In the genomic region with DNA sequence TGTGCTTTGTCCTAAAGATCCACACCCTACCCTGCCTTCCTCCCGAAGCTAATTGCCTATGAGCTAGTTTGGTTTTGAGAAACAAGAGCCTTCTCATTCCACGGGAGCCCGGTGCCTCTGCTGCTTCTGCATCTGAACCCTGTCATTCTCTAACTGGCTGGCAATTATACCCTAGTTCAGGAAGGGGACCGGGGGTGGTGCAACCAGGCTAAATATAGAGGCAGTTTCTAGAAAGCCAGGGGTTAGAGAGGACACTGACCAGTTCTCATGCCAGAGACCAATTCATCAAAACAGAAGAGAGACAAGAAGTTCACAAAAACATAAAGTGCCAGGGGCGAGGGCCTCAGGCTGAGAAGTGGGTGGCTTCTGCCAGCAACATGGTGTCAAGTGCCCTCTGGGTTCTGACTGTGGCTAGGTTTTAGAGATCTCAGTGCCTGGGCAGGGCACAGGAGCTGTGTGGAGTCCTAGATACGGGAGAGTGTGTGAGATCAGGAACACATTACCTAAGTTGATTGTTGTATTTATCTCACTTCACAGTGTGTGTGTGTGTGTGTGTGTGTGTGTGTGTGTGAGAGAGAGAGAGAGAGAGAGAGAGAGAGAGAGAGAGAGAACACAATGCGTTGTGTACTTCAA, we compare ENCODE assay signal across 11 mouse cellular contexts. TPM values are rescaled to one million over a fixed set of nuclear protein-coding genes. Genes with fewer than 3 reads are reported as not detected.
DNase-seq lines count a peak whose midpoint lies in the region; ATAC-seq lines count a peak whose summit lies in the region.
"Had no signal": no experiment of that assay in that cellular context is flagged by ENCODE, and none has a peak within 500 bp of the region (broad histone marks: within the 10 kb centered on the region; RNA-seq: fewer than 3 reads in every experiment).

No protein-coding gene starts in this region.

- H3K4me2 ChIP-seq in heart, embryonic 14.5 days (ENCODE audit: low read length) = no peak overlapping the region

- no peaks in the 10 kb centered on the region for H3K9me3 ChIP-seq in heart, embryonic 14.5 days (ENCODE audit: control insufficient read depth, low read length)
- H3K9me3 ChIP-seq in hindbrain, embryonic 10.5 days = no peaks in the 10 kb centered on the region

- 29% methylated on average over 7 of the region's 7 CpGs for WGBS in heart, embryonic 14.5 days
- WGBS in hindbrain, embryonic 10.5 days = 79% methylated on average over 7 of the region's 7 CpGs

- peak; percentile 31 for DNase-seq in kidney, adult 9 months
- no peak for DNase-seq in kidney, postnatal 10 days
- DNase-seq in adipocyte (ENCODE audit: low spot score) = peak; percentile 84
- no peak for DNase-seq in hindbrain, embryonic 10.5 days (ENCODE audit: low spot score)
- DNase-seq in left cerebral cortex, adult 18-20 months (ENCODE audit: low spot score in 2 of 2) = no peak
- DNase-seq: adrenal gland, adult 2 months; cerebellum, adult 9-11 months; midbrain, embryonic 14.5 days; thymus, adult 2 months had no signal

- H3K9ac ChIP-seq in heart, embryonic 14.5 days (ENCODE audit: low read length) = 0 out of 2 replicates have a peak overlapping the region, but pooled peaks have one; percentile 16

- ATAC-seq in heart, embryonic 14.5 days (ENCODE audit: insufficient number of reproducible peaks, insufficient read depth, low FRiP score, low read depth) = no peak
- ATAC-seq in megakaryocyte progenitor cell, adult 5-6 weeks (replicated peaks; ENCODE audit: poor library complexity) = peak; percentile 83

- H3K36me3 ChIP-seq in heart, embryonic 14.5 days (ENCODE audit: control insufficient read depth, insufficient read depth, low read length) = no peaks in the 10 kb centered on the region
- no peaks in the 10 kb centered on the region for H3K36me3 ChIP-seq in hindbrain, embryonic 10.5 days

- no peaks in the 10 kb centered on the region; the same call in 1 of the 2 replicates for H3K27me3 ChIP-seq in heart, embryonic 14.5 days (ENCODE audit: control insufficient read depth, insufficient read depth, low read length)
- no peaks in the 10 kb centered on the region for H3K27me3 ChIP-seq in hindbrain, embryonic 10.5 days (ENCODE audit: insufficient read depth, poor library complexity, severe bottlenecking)

- H3K4me1 ChIP-seq in heart, embryonic 14.5 days (ENCODE audit: control insufficient read depth in 2 of 2, insufficient read depth in 2 of 2, low read length in 2 of 2) = peaks cover 9 to 12% of the 10 kb centered on the region in 2 experiments
- 0 out of 2 replicates have a peak, but pooled peaks cover 6% of the 10 kb centered on the region for H3K4me1 ChIP-seq in hindbrain, embryonic 10.5 days (replicated peaks)

- H3K27ac ChIP-seq in heart, embryonic 14.5 days (replicated peaks in 1 of 2; ENCODE audit: control insufficient read depth in 1 of 2, insufficient read depth in 1 of 2, low read depth in 2 of 2, low read length in 2 of 2) = peak overlapping the region; percentile 34 to 53; a peak in 2 of 4 replicates
- H3K27ac ChIP-seq in hindbrain, embryonic 10.5 days = no peak overlapping the region

- no peak overlapping the region for H3K4me3 ChIP-seq in heart, embryonic 14.5 days (ENCODE audit: control insufficient read depth in 1 of 2, insufficient read depth in 1 of 2, low read depth in 1 of 2, low read length in 2 of 2)
- H3K4me3 ChIP-seq in hindbrain, embryonic 10.5 days = no peak overlapping the region

RNA-seq across cellular contexts. Expression of gene Vdr, which starts 31.6 kb away (rescaled TPM):
- 0.81 and 0.97 TPM in 2 replicates for polyA plus RNA-seq in heart, embryonic 14.5 days (2014; fragmentation: Nextera tagmentation; extraction: Ambion mirVana)
- total RNA-seq in megakaryocyte progenitor cell, adult 5-6 weeks (2015) = 5.3 and 7.9 TPM in 2 replicates
- 1.7 and 1.9 TPM in 2 replicates for total RNA-seq in megakaryocyte progenitor cell, adult 5-6 weeks (2017)
- 0.51 and 1.0 TPM in 2 replicates for polyA plus RNA-seq in hindbrain, embryonic 10.5 days (2016; fragmentation: Nextera tagmentation; extraction: Ambion mirVana)
- total RNA-seq in left cerebral cortex, adult 18-20 months (2021) = 1 to 10 TPM in 1 of 2 experiments, under 1 TPM in 1; 0.75 to 2.3 TPM
- polyA plus RNA-seq: midbrain, embryonic 14.5 days had no signal

RNA-seq across cellular contexts. Expression of gene Hdac7, which starts 34.5 kb away (rescaled TPM):
- polyA plus RNA-seq in heart, embryonic 14.5 days (2014; fragmentation: Nextera tagmentation; extraction: Ambion mirVana) = 25.7 and 26.7 TPM in 2 replicates
- 22.1 and 29.2 TPM in 2 replicates for total RNA-seq in megakaryocyte progenitor cell, adult 5-6 weeks (2015)
- total RNA-seq in megakaryocyte progenitor cell, adult 5-6 weeks (2017) = 12.6 and 14.0 TPM in 2 replicates
- 25.7 and 32.7 TPM in 2 replicates for polyA plus RNA-seq in hindbrain, embryonic 10.5 days (2016; fragmentation: Nextera tagmentation; extraction: Ambion mirVana)
- 10 to 100 TPM; 31.5 to 36.1 TPM for total RNA-seq in left cerebral cortex, adult 18-20 months (2021)

Comparison
In these comparisons a context has a peak if more than half of its experiments do, and no peak if none do; other contexts are left out.
1. DNase-seq: peak in kidney, adult 9 months (single experiment) and adipocyte (single experiment); none in kidney, postnatal 10 days (single experiment), hindbrain, embryonic 10.5 days (single experiment) and left cerebral cortex, adult 18-20 months (0 of 2).